Mouse (Mus musculus): ENCODE measurements around the gene Glcci1. TPM values are rescaled to one million over a fixed set of nuclear protein-coding genes. Genes with fewer than 3 reads are reported as not detected.

The Glcci1 gene
- total and polyA plus RNA-seq, 2 experiments from 2014 or later: 5.1 to 11.1 TPM

- no peaks in the 10 kb centered on the region for H3K27me3 ChIP-seq (ENCODE audit: insufficient read depth, low read length)
- H3K9ac ChIP-seq (replicated peaks; ENCODE audit: low read length, poor library complexity, severe bottlenecking): no peak overlapping the region
- H3K4me1 ChIP-seq (ENCODE audit: insufficient read depth, low read length): no peaks in the 10 kb centered on the region
- 68% methylated on average over 7 of the region's 7 CpGs for WGBS
- DNase-seq (ENCODE audit: low spot score): no peak
- no peak overlapping the region for H3K4me2 ChIP-seq (ENCODE audit: low read depth, low read length, poor library complexity, severe bottlenecking)
- no peak for ATAC-seq (ENCODE audit: low FRiP score)
- no peak for TF ChIP-seq CTCF (IDR thresholded peaks at IDR 0.05)
- H3K36me3 ChIP-seq (ENCODE audit: insufficient read depth, low read length): no peaks in the 10 kb centered on the region
- no peak overlapping the region for H3K4me3 ChIP-seq (ENCODE audit: low read depth, low read length)
- H3K9me3 ChIP-seq (ENCODE audit: low read length): no peaks in the 10 kb centered on the region
- no peak overlapping the region for H3K27ac ChIP-seq (ENCODE audit: low read depth, low read length)
These were observed 20.1 kb upstream of the Glcci1 start for GRCm38 (mm10) chr6:8489266-8489665.

- H3K4me1 ChIP-seq (ENCODE audit: insufficient read depth, low read length): no peaks in the 10 kb centered on the region
- no peak overlapping the region for H3K4me3 ChIP-seq (ENCODE audit: low read depth, low read length)
- H3K9ac ChIP-seq (replicated peaks; ENCODE audit: low read length, poor library complexity, severe bottlenecking): no peak overlapping the region
- WGBS: 70% methylated on average over 1 of the region's 1 CpGs
- H3K36me3 ChIP-seq (ENCODE audit: insufficient read depth, low read length): no peaks in the 10 kb centered on the region
- H3K27ac ChIP-seq (ENCODE audit: low read depth, low read length): no peak overlapping the region
- H3K27me3 ChIP-seq (ENCODE audit: insufficient read depth, low read length): no peaks in the 10 kb centered on the region
- no peaks in the 10 kb centered on the region for H3K9me3 ChIP-seq (ENCODE audit: low read length)
- TF ChIP-seq CTCF (IDR thresholded peaks at IDR 0.05): no peak
- no peak for ATAC-seq (ENCODE audit: low FRiP score)
- no peak for DNase-seq (ENCODE audit: low spot score)
- H3K4me2 ChIP-seq (ENCODE audit: low read depth, low read length, poor library complexity, severe bottlenecking): no peak overlapping the region
These were observed 19.3 kb upstream of the Glcci1 start for GRCm38 (mm10) chr6:8489938-8490585.

- no peak for DNase-seq (ENCODE audit: low spot score)
- WGBS: 94% methylated on average over 3 of the region's 3 CpGs
- Histone ChIP-seq H3K27me3 (ENCODE audit: insufficient read depth, low read length) (no peaks in the 10 kb centered on the region), H3K4me2 (ENCODE audit: low read depth, low read length, poor library complexity, severe bottlenecking) (no peak overlapping the region), H3K9ac (replicated peaks; ENCODE audit: low read length, poor library complexity, severe bottlenecking) (no peak overlapping the region), H3K4me3 (ENCODE audit: low read depth, low read length) (no peak overlapping the region), H3K4me1 (ENCODE audit: insufficient read depth, low read length) (no peaks in the 10 kb centered on the region), H3K27ac (ENCODE audit: low read depth, low read length) (no peak overlapping the region), H3K9me3 (ENCODE audit: low read length) (no peaks in the 10 kb centered on the region), H3K36me3 (ENCODE audit: insufficient read depth, low read length) (no peaks in the 10 kb centered on the region)
- ATAC-seq (ENCODE audit: low FRiP score): no peak
- TF ChIP-seq CTCF (IDR thresholded peaks at IDR 0.05): no peak
These were observed 17.2 kb upstream of the Glcci1 start for GRCm38 (mm10) chr6:8492248-8492647.

DNA sequence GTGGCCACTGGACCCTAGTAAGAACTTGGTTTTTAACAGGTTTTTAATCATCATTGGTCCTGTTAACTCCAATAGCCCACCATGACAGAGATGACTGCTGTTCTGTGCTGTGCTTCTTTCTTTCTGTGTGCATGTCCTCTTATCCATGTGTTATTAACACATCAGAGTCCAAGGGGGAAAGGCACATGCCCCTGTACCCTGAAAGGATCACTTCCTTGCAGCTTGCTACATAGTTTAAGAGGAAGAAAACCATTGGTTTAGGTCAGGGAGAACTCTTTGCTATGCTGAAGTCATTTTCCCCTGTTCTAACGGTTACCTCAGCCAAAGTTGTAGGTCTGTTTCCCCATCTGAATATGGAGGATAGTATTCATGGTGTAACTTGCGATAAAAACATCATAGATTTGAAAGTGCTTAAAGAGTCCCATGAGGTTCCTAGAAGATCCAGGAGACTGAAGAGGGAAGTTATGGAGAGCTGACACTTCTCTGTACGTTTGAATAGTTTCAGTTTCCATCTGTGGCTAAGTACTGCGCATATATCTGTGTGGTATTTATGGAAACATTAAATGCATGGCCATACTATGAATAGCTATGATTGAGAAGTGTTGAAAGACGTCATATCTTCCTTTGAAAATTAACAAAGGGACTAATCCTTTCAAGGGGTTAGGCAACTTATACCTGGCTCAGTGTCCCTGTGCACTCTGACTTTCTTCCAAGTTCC lies 14.1 kb upstream of the Glcci1 start:
- DNase-seq (ENCODE audit: low spot score) (no peak), ATAC-seq (ENCODE audit: low FRiP score) (no peak)
- Histone ChIP-seq H3K9ac (replicated peaks; ENCODE audit: low read length, poor library complexity, severe bottlenecking) (no peak overlapping the region), H3K4me3 (ENCODE audit: low read depth, low read length) (no peak overlapping the region), H3K4me1 (ENCODE audit: insufficient read depth, low read length) (no peaks in the 10 kb centered on the region), H3K4me2 (ENCODE audit: low read depth, low read length, poor library complexity, severe bottlenecking) (no peak overlapping the region), H3K27ac (ENCODE audit: low read depth, low read length) (no peak overlapping the region), H3K27me3 (ENCODE audit: insufficient read depth, low read length) (no peaks in the 10 kb centered on the region), H3K9me3 (ENCODE audit: low read length) (0 out of 2 replicates have a peak, but pooled peaks cover 3% of the 10 kb centered on the region), H3K36me3 (ENCODE audit: insufficient read depth, low read length) (no peaks in the 10 kb centered on the region)
- WGBS: 88% methylated on average over 5 of the region's 5 CpGs
- TF ChIP-seq CTCF (IDR thresholded peaks at IDR 0.05): no peak

GRCm38 (mm10) chr6:8495827-8496222 lies 13.6 kb upstream of the Glcci1 start:
- Histone ChIP-seq H3K27ac (ENCODE audit: low read depth, low read length) (no peak overlapping the region), H3K4me2 (ENCODE audit: low read depth, low read length, poor library complexity, severe bottlenecking) (no peak overlapping the region), H3K4me1 (ENCODE audit: insufficient read depth, low read length) (no peaks in the 10 kb centered on the region), H3K9ac (replicated peaks; ENCODE audit: low read length, poor library complexity, severe bottlenecking) (no peak overlapping the region), H3K4me3 (ENCODE audit: low read depth, low read length) (no peak overlapping the region), H3K36me3 (ENCODE audit: insufficient read depth, low read length) (no peaks in the 10 kb centered on the region), H3K9me3 (ENCODE audit: low read length) (0 out of 2 replicates have a peak, but pooled peaks cover 3% of the 10 kb centered on the region), H3K27me3 (ENCODE audit: insufficient read depth, low read length) (no peaks in the 10 kb centered on the region)
- no peak for DNase-seq (ENCODE audit: low spot score)
- TF ChIP-seq CTCF (IDR thresholded peaks at IDR 0.05): no peak
- ATAC-seq (ENCODE audit: low FRiP score): no peak
- 92% methylated on average over 4 of the region's 4 CpGs for WGBS

DNA sequence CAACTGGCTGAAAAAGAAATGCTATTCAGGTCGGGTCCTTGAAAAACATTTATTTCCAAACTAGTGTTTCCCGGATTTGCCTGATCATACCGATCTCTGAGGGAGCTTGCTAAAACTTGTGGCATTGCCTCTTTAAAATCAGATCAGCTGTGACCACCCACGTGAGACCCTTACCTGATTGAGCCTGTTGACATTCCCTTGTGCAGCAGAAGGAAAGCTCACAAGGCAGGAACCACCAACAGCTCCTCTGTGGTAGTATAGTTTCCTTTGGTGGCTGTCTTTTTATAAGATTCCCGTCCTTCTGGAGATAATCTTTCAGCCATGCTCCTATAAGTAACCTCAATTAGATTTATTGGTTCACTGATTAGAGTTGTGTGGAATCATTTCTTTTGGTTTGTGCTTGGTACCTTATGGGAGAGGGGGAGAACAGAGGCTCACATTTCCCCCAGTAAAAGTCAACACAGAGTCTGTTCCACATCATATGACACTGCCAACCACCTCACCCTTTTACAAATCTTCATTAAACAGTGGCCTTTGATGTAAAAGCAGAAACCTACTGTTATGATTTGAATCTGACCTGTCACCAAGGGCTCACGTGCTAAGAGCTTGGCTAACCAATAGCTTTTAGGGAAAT lies 12.0 kb upstream of the Glcci1 start:
- 0 out of 2 replicates have a peak, but pooled peaks cover 3% of the 10 kb centered on the region for H3K9me3 ChIP-seq (ENCODE audit: low read length)
- no peaks in the 10 kb centered on the region for H3K27me3 ChIP-seq (ENCODE audit: insufficient read depth, low read length)
- WGBS: 76% methylated on average over 6 of the region's 6 CpGs
- DNase-seq (ENCODE audit: low spot score) (no peak), ATAC-seq (ENCODE audit: low FRiP score) (no peak)
- no peak for TF ChIP-seq CTCF (IDR thresholded peaks at IDR 0.05)
- H3K27ac ChIP-seq (ENCODE audit: low read depth, low read length): no peak overlapping the region
- no peak overlapping the region for H3K4me2 ChIP-seq (ENCODE audit: low read depth, low read length, poor library complexity, severe bottlenecking)
- no peaks in the 10 kb centered on the region for H3K36me3 ChIP-seq (ENCODE audit: insufficient read depth, low read length)
- H3K4me1 ChIP-seq (ENCODE audit: insufficient read depth, low read length): no peaks in the 10 kb centered on the region
- no peak overlapping the region for H3K9ac ChIP-seq (replicated peaks; ENCODE audit: low read length, poor library complexity, severe bottlenecking)
- no peak overlapping the region for H3K4me3 ChIP-seq (ENCODE audit: low read depth, low read length)
